Mouse (Mus musculus) leukemia stem cell, adult 10-12 weeks (primary cell): ENCODE results near the gene Ptgir. TPM values are rescaled to one million over a fixed set of nuclear protein-coding genes. Genes with fewer than 3 reads are reported as not detected.

Source experiments
- polyA plus RNA-seq: library from polyadenylated mRNA; stranded (reverse); fragments of >175 nt; gene quantifications from 2 replicates; pipeline ENCODE4 v1.2.3, GENCODE M21; 2012; ENCODE audit warnings: low replicate concordance

The Ptgir gene
- polyA plus RNA-seq, result 0.28 and 0.76 TPM in 2 replicates

GRCm38 (mm10) chr7:16906281-16906680 lies at the start of gene Ptgir:
Ptgir (plus strand) TSS chr7:16906490.

GRCm38 (mm10) chr7:16875310-16875325 lies 31.2 kb upstream of the Ptgir start, which contains the start of gene Dact3:
Dact3 (plus strand) TSS chr7:16875317.

GRCm38 (mm10) chr7:16891641-16892351 lies 14.5 kb upstream of the Ptgir start, which contains the start of gene Gng8:
Gng8 (plus strand) TSS chr7:16891786.

GRCm38 (mm10) chr7:16924037-16924834 lies 17.9 kb downstream of the Ptgir start, which contains the start of gene Calm3:
Calm3 (minus strand) TSS chr7:16924114.

GRCm38 (mm10) chr7:16944061-16944807 lies 37.9 kb downstream of the Ptgir start, which contains the start of gene Pnmal2:
Pnmal2 (plus strand) TSS chr7:16944682.

GRCm38 (mm10) chr7:16959539-16960187 lies 53.4 kb downstream of the Ptgir start, which contains the start of gene Pnmal1:
Pnmal1 (plus strand) TSS chr7:16959679.

Other genes with a start within 250 kb of the Ptgir start
- not detected in 2 replicates for gene Ceacam15, start 230.8 kb upstream of the Ptgir start, polyA plus RNA-seq
- gene Ceacam9, start 184.6 kb upstream of the Ptgir start, polyA plus RNA-seq, result not detected in 2 replicates
- 337 and 641 TPM in 2 replicates for gene Ap2s1, start 168.1 kb upstream of the Ptgir start, polyA plus RNA-seq
- 57.8 and 110 TPM in 2 replicates for gene Slc1a5, start 125.2 kb upstream of the Ptgir start, polyA plus RNA-seq
- gene Strn4, start 90.6 kb upstream of the Ptgir start, polyA plus RNA-seq, result 110 and 114 TPM in 2 replicates
- 34.4 and 47.5 TPM in 2 replicates for gene Fkrp, start 89.8 kb upstream of the Ptgir start, polyA plus RNA-seq
- gene Prkd2, start 63.6 kb upstream of the Ptgir start, polyA plus RNA-seq, result 33.2 and 65.6 TPM in 2 replicates
- 0.61 and 1.2 TPM in 2 replicates for gene Dact3, start 31.2 kb upstream of the Ptgir start, polyA plus RNA-seq
- not detected in 2 replicates for gene Gng8, start 14.7 kb upstream of the Ptgir start, polyA plus RNA-seq
- gene Calm3, start 17.6 kb downstream of the Ptgir start, polyA plus RNA-seq, result 1,517 and 1,958 TPM in 2 replicates
- 0.15 TPM in 1 of 2 replicates, not detected in the other for gene Pnmal2, start 38.2 kb downstream of the Ptgir start, polyA plus RNA-seq
- gene Pnmal1, start 53.2 kb downstream of the Ptgir start, polyA plus RNA-seq, result 0.09 TPM in 1 of 2 replicates, not detected in the other
- gene Gm42372, start 76.6 kb downstream of the Ptgir start, polyA plus RNA-seq, result 0.12 and 0.33 TPM in 2 replicates
- 0.12 and 0.42 TPM in 2 replicates for gene Ccdc8, start 86.2 kb downstream of the Ptgir start, polyA plus RNA-seq
- gene Ppp5c, start 121.4 kb downstream of the Ptgir start, polyA plus RNA-seq, result 104 and 116 TPM in 2 replicates
- 6.1 and 9.2 TPM in 2 replicates for gene Hif3a, start 155.9 kb downstream of the Ptgir start, polyA plus RNA-seq
- not detected in 2 replicates for gene Psg16, start 167.6 kb downstream of the Ptgir start, polyA plus RNA-seq
- not detected in 2 replicates for gene Ceacam3, start 243.8 kb downstream of the Ptgir start, polyA plus RNA-seq